Mouse (Mus musculus): ENCODE results near the gene Msi2. TPM values are rescaled to one million over a fixed set of nuclear protein-coding genes. Genes with fewer than 3 reads are reported as not detected.

Gene Msi2
- total RNA-seq, 2 experiments from 2014 or later: 186 to 195 TPM

- DNase-seq: no peak
Observed at GRCm38 (mm10) chr11:88636934-88637333, 81.4 kb downstream of the Msi2 start.

- DNase-seq: no peak
Observed at GRCm38 (mm10) chr11:88636319-88636718, 82.0 kb downstream of the Msi2 start.

DNA sequence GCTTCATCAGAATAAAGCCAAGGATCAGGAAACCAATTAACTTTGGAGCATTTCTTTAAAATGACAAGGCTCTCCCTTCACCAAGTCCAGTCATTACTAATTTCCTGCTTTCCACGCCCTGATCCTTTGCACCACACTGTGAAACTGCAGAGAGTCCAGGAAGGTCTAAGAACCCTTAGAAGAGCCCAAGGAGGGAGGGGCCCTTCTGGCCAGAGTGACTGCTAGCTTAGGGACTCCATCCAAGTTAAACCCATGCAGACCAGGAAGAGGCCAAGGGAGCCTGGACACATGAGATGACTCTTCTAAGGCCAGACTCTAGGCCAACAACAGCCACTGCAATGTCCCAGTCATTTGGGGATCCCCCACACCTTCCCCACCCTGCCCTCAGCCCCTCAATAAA is 83.7 kb downstream of the Msi2 start:
- DNase-seq: no peak

- DNase-seq: no peak
Observed at GRCm38 (mm10) chr11:88631932-88632230, 86.4 kb downstream of the Msi2 start.

DNA sequence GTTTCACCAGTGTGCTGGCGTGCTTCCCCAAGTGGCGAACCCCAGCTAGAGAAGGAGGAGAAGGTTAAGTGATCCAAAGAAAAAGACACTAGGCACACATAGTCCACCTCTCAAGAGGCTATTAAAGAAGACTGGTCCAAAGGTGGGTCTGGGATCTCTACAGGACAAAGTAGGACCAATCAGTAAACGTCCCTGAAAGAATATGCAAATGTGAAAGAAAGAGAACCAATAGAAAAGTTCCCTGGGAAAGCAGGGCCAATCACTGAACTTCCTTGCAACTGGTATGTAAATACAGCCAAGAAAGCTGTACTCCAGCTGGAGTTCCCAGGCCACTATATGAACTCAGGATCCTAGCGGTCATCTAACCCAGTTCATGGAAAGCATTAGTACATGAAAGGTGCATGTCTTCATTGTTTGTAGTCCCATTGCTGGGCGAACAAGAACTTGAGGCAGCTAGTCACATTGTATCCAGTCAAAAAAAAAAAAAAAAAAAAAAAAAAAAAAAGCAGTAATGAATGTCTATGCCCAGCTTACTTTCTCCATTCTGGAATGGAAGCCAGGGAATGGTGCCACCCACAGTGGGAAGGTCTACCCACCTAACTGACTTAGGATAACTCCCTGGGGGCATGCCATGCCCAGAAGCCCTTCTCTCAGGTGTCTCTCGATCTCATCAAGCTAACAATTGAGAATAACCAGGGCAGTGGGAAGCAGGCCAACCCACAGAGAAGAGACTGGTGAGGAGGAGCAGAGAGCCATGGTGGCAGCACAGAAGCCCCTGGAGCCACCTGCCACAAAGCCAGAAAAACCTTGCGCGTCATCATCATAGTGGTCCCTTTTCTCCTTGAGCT is 87.0 kb downstream of the Msi2 start:
- DNase-seq: no peak

DNA sequence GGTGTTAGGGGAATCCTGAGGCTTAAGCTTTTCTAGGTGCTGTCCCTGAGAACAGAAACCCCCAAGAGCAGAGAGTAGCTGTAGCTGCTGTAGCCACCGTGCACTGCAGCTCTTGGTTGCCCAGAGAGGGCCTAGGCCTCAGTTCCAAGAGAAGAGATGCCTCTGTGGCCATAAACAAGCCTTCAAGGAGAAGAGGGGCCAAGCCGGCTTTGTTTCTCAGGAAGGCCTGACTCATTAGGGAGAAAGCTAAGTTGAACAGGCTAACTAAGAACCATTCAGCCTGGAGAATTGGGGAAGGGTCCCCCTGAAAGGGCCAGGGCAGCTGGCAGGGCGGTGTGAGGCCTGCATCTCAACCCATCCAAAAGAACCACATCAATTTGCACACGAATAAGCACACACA is 88.7 kb downstream of the Msi2 start:
- DNase-seq: no peak

DNA sequence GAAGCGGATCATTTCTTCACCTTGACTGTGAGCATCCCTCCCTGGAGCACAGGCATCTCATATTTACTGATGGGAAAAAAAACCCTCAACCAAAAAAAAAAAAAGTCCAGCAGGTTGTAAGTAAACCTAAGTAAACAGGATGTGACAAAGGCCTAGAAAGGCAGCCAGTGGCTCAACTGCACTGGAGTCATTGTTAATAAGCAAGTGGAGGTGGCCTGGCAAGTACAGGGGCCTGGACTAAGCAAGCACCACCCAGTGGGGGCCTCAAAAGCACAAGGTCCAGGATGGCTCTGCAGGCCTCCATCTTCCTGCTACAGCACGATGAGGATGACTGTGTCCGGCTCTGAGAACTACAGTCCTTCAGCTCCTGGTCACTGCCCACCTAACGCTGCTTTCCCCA is 89.1 kb downstream of the Msi2 start:
- no peak for DNase-seq

- DNase-seq: no peak
Observed at GRCm38 (mm10) chr11:88628676-88629075, 89.6 kb downstream of the Msi2 start.

DNA sequence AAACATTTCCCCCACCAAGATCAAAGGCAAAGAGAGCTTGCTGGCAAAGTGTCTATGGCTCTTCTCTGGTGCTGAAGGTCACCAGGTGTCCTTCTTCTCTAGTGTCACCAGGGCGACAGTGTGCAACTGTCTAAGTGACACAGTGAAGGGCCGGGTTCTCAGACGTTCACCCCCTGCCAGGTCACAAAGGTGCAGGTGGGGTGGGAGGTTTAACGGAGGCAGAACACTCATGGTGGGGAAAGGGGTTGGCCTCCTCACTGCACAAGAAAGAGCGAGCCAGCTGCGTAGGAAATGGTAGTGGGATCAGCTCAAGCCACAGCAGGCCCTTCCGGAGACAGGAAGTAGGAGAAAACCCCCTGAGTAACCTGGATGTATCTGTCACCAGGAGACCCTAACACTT is 91.0 kb downstream of the Msi2 start:
- no peak for DNase-seq

GRCm38 (mm10) chr11:88626576-88626975 is 91.7 kb downstream of the Msi2 start:
- peak; percentile 53 for DNase-seq

GRCm38 (mm10) chr11:88626061-88626460 is 92.3 kb downstream of the Msi2 start:
- DNase-seq: no peak

DNA sequence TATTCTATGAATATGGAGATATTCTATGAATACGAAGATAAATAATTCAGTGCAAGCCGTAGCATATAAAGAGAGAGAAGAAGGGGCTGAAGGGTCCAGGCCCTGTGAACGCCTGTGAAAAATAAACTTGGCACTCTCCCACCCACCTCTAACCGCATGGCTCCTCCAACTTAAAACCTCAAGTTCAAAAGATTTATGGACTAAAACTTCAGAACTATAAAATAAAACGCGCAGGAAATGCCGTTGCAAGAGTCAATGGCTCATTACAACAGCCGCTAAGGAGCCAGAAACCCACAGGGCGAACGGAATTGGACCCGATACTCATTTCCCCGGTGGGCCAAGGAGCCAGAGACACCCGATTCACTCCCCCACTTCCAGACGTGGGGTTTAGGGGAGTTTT is 93.2 kb downstream of the Msi2 start:
- DNase-seq: no peak

DNA sequence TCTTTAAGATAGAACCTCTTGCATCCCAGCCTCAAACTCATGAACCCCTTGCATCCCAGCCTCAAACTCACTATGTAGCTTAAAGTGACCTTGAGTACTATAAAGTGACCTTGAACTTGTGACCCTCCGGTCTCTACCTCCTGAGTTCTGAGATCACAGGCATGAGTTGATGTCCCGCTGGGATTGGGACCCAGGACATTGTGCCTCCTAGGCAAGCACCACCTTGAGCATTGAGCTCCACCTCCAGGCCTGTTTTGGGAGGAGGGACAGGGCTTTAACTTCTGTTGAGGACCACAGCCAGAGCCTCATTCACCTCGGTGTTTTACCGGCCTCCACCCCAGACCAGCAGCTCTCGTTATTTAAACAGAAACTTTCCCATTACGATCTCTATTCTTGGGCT is 93.7 kb downstream of the Msi2 start:
- DNase-seq: no peak

DNA sequence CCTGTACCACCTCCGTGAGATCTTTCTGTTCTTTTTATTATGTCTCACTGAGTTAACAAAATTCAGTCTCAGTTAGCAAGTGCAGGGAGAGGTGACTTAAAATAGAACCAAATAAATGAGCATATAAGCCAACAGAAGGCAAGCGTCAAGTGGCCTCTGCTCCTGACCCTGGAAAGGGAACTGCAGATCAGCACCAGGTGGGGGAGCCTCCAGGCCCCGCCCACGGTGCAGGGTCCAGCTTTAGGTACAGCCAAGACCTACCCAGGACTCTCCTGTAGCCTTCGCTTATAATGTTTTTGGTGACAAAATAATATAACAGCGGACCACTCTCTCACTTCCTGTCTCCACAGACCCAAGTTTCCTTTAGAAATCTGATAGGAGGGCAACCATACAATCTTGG is 94.6 kb downstream of the Msi2 start:
- no peak for DNase-seq

DNA sequence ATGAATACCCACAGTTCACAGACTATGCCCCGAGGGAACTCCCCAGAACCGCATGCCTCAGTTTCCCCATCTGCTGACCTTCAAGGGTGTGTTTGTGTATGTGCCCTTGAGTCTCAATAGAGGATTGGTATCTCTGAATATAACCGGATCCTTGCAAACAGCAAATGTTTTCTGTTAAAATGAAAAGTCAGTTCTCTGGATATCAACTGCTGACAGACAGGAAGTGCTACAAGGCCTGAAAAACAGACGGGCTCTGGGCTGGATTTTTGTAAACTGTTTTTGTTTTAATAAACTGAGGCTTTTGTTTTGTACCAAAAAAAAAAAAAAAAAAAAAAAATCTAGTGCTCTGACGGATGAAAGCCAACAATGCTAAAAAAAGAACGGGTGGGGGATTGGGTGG is 95.8 kb downstream of the Msi2 start:
- DNase-seq: no peak

GRCm38 (mm10) chr11:88621789-88622188 is 96.5 kb downstream of the Msi2 start:
- no peak for DNase-seq

DNA sequence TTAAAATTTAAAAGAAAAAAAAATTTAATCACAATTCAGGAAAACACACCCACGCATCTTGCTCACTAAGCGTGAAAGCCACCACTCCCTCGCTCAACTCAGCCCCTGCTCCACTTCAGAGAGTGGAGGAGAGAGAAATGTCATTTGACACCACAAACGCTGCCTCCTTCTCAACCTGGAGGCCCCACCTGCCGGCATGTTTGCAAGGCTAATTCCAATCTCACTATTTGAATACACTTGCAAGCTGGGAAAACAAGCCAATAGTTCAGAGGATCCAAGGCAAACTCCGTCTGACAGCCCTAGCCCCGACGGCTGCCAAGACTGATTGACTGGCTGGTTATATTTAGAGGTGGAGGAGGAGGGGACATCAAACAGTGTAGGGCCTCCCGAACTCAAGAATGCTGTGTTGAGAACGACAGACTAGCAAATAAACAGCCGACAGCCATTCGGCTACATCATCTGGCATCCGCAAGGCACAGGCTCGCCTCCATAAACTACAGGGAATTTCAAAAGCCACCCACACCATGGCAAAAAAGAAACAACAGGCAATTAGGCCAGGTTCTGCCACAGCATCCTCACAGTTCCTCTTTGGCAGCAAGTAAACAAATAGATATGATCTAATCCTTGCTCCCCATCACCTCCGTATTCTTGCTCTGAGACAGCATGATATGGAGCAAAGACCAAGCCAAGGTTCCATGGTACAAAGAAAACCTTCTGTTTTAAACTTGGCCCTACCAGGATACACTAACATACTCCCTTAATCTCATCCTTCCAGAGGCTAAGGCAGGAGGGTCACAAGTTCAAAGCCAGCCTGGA is 97.9 kb downstream of the Msi2 start:
- DNase-seq: peak; percentile 50

- no peak for DNase-seq
Observed at GRCm38 (mm10) chr11:88619468-88620157, 98.7 kb downstream of the Msi2 start.

GRCm38 (mm10) chr11:88618732-88619309 is 99.5 kb downstream of the Msi2 start:
- peak; percentile 56 for DNase-seq

DNA sequence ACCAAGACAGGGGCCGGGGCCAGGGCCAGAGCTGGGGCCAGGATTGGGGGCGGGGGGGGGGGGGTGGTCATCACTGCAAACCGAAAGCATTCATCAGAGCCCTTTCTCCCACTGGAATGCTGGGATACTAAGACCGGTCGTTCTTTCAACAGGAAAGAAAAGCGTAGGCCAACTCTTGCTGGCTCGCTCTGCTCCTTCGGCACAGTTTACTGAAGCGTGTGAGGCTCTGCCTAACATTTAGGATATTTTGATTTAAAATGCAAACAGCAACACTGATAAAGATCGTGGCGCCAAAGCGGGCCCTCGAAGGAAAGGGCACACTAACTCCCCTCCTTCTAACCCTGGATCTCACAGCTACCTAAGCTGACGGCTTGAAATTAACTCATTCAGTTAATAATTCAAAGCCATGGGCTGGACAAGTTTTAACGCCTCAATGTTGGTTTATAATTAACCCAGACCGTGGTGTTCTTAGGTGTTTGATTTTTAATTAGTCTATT is 100.3 kb downstream of the Msi2 start:
- no peak for DNase-seq

GRCm38 (mm10) chr11:88617380-88617779 is 100.9 kb downstream of the Msi2 start:
- DNase-seq: no peak

- DNase-seq: no peak
Observed at GRCm38 (mm10) chr11:88614527-88615305, 103.6 kb downstream of the Msi2 start.
